Mouse (Mus musculus): ENCODE measurements at regions not wholly inside any gene's neighbourhood (a gene's known extent, or its start where the extent isn't known, plus 50 kb on each side); places are given as distances from the start of the nearest gene placed in this dataset.

DNA sequence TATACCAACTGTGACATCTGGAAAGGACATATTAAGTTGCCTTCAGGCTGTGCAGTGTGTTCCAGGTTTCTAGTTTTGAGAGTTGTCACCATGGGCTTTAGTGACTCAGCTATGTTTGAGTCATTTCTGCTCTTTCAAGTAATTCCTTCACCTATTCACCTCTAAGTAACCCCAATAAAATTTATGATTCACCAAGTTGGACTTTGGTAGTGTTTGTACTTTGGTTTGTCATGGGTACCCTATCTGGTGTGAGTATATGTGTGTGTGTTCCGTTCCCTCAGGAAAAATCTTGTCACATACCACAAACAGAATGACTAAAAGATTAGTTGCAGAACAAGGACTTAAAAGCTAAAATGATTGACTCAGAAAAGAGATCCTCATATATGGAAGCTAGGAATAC lies 76.8 kb upstream of the Crbn start:
- DNase-seq, result no peak

DNA sequence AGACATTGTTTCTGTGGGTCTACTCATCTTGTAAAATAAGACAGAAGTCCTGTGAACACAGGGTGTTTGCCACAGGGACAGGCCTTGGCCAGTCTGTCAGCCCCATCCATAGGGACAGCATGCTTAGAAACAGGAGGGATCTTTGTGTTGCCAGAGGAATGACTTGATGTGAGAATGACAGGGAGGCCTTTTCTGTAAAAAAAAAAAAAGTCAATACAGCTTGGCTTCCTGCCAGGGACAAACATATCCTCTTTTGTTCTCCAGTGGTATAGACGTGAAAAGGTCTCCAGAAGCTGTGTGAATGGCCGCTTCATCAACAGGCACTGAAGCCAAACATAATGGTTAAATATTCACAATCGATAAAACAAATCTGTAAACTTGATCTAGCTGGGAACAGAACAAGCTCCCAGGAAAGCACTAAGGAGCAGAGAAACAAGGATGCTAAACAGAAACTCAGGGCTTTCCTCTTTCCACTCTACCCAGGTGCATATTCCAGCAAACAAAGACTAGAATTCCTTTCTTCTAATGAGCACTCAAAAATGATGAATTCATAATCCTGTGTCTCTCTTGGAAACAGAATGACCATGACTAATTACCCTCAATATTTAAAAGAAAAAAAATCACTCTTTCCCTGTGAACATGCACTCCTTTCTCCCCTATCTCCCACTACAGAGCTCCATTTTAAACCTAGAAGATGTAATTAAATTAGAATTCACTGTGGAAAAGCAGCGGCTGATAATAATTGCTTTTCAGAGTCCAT lies 92.2 kb upstream of the Crbn start:
- no peak for DNase-seq

DNA sequence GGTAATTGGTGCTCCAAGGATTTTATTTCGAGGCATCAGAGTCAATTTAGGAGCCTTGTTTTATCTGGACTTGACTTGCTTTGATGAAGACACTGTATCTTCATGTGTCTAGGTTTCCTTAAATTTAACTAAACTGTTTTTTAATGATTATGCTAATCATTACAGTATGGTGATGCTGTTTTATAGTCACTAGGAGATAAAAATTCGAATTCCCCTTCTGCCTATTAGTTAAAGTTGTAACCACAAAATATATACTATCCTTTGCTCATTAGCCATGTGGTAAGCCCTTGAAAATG lies 92.7 kb upstream of the Crbn start:
- no peak for DNase-seq

DNA sequence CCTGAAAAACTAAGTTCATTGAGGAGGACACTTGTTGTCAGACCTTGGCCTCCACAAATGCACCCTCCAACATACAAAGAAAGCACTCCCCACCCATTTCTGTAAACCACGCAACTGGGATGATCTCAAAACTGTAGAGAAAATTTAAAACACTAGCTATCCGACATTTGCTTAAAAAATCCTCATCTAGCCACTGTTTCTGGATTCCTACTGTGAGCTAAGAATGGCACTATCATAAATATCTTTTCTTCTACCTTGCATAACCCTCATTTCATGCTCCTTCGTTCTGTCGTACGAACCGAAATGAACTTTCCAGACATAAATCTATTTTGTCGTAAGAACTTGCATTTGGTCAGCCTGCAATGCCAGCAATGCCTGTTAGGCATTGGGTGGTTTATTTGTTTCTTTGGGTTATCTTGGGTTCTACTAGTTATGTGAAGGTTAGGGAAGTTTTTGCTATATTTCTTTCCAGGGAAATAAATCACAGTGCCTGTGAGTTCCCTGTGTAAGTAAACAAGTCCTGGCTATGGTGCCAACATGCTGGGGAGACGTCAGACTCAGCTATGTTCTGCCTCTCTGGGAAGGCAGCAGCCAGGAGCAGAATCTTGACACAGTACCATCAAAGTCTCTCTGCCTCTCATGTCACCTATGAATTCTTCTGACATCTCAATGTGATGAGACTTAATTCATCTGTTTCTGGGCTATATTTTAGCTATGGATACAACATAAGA lies 104.2 kb upstream of the Crbn start:
- DNase-seq, result no peak

DNA sequence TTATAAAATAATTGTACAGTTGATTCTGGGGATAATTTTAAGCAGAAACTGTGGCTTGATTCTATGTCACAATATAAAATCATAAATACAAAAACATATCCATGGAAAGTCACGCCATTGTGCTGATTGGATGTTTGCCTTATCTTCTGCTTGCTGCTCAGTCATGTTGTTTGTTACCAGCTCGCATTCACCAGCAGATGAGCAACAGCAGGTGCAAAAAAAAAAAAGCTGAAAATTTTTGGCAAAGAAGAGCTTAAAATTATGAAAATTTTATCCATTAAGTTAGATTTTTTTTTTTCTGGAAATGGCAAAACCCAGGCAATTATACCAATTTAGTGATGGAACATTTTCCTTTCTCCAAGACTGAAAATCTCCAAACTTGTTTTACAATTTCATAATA lies 115.2 kb upstream of the Crbn start:
- no peak for DNase-seq

DNA sequence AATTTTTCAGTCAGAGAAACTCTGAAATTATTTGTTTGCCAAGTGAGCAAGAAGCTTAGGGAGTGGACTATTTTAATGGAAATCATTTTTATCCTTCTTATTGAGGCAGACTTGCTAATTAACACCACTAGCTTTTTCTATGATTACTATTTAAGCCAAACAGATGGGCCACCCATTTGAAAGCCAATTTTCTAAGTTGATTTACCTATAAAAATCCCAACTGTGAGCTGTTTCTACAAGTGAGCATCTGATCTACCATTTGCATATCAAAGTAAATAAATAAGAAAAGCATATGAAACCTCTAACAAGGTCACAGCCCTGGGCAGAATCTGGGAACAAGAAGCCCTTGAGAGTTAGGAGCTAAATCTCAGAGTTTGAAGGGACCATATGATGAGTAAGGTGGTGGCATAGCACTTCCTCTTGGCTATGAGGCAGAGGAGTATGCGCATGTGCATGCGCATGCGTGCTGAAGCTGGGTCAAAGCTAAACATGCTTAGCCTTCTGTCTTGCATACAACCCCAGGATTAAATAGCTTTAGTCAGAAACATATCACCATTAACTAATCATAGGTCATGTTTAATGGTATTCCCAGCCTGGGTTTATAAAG lies 116.9 kb upstream of the Crbn start:
- DNase-seq, result no peak

DNA sequence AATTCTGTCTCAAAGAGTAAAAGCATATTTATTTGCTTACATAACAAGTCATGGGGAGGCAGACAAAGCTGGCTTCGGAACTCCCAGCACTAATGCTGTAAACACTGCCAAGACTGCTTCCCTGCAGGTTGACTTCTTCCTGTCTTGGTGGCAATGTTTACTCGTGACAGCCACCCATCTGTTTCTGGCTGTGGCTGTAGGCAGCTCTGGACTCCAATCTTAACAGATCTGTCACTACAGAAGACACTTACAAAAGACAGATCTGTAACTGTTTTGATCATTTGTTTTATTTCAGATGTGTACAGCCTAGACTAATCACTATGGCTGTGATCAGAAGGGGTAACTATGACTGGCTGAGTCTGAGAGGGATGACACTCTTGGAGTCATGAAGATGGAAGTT lies 121.1 kb upstream of the Crbn start:
- DNase-seq, result peak; percentile 74 to 87

DNA sequence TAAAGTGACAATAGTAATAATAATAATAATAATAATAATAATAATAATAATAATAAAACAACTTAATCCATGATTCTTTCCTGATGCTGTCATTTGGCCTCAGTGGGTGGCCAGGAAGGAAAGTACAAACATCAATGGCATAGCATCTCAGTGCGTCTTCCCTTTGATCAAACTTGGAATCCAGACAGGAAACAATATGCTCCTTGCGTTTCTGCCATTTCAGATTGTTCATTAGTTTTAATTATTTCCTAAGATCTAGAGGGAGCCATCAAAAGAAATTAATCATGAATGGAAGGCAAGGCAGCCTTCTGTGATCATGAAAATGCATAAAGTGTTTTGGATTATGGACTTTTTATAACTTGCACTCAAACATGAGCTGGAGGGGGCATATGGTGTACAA lies 125.6 kb upstream of the Crbn start:
- DNase-seq, result no peak

DNA sequence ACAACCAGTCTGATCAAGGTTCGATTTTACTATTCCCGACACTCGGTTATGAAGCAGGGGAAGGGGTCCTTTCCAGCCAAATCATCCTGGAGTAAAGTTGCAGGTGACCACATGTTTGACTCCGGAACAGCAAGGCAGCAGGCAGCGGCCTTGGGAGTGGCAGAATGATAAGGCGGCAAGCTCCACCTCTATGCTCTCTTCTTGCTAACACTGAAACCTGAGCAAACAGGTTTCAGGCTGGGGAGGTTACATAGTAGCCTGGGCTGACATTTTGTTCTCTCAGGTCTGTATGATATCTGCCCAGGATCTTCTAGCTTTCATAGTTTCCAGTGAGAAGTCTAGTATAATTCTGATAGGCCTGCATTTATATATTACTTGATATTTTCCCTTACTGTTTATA lies 133.7 kb upstream of the Crbn start:
- DNase-seq, result no peak

DNA sequence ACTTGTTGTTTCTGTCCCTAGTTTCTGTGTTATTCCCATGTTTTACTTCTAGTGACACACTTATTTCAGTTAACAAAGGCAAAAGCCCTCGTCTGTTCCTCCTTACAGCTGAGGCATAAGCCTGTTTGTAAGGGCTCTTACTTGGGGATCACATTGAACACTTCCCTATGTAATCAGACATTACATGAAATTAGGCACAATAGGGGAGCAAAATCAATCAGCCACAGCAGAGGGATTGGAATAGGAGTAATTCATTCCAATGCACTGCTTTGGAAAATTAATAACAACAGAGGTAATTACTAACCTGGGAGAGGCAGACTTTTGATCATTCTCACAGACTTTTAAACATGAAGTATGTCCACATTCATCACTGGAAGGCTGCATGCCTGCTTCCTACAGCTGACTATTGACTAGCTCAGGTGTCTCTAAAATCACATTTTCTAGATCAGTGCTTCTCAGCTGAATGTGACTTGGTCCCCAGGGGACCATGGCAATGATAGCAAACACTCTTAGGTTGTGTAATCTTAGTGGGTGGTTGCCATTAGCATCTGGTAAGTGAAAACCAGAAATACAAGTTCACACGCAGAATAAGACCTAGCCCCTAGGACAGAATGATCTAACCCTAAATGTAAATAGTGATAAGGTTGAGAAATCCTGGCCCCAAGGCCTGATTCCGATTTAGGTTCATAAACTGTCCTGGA lies 146.5 kb upstream of the Crbn start:
- no peak for DNase-seq

DNA sequence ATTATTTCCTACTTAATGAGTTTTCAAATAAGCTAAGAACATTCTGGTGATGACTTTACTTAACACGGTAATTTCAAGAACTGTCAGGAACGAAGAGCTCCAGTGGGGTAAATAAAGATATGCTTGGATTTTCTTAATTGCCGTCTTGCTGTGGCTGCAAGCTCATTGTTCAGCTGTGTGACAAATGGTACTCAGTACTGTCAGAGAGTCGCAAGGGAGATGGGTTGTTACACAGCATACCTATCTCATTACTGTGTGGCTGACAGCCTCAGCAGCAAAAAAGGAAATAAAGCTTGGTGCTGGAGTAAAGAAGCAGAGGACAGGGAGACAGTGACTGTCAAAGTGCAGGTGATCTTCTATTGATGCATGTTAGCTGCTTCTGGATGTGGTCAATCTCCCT lies 151.0 kb upstream of the Crbn start:
- DNase-seq, result no peak

DNA sequence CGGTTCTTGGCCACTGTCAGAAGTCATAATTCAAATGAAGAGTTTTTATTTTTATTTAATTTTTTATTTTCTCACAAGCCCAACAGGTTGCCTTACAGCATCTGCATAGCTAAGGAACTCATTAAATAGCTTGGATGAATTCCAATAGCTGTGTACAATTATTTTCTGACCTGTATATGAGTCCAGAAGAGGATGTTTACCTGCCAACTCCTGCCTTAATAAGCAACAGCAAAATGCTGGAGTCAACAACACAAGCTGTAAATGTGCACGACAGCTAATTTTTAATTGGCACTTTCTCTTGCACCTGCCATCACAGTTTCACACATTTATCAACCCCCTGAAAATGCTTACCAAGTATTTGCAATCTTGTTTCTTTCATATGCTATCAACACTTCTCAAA lies 161.4 kb upstream of the Crbn start:
- DNase-seq, result no peak

DNA sequence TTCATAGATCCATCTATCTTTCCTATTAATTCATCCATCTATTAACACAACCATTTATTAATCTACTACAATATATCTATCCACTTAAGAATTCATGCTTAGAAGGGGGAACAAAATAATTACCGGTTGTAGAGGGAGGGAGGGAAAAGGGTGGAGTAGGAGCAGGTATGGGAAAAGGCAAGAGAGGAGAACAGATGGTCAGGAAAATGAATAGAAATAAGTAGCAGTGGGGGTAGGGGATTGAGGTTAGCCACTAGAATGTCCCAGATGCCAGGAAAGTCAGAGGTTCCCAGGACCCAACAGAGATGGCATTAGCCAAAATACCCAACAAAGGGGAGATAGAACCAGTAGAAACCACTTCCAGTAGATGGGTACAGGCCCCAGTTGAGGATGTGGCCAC lies 164.5 kb upstream of the Crbn start:
- peak in 1 of 2 experiments; percentile 18 for DNase-seq

DNA sequence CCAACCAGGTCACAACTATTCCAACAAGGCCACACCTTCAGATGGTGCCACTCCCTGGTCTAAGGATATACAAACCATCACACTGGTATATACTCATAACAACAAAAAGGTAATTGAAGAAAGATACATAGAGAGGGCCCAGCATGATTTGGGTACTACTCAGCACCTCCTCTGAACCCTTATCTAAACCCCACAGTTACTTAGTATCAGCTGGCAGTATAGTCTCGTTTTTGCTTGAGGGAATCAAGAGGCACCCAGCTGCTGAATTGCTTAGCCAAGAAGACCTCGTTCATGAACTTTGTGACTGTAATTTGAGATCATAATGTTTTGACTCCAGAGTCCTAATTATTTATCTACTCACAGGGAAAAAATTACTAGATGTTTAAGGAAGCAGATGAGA lies 175.6 kb upstream of the Crbn start:
- no peak for DNase-seq

DNA sequence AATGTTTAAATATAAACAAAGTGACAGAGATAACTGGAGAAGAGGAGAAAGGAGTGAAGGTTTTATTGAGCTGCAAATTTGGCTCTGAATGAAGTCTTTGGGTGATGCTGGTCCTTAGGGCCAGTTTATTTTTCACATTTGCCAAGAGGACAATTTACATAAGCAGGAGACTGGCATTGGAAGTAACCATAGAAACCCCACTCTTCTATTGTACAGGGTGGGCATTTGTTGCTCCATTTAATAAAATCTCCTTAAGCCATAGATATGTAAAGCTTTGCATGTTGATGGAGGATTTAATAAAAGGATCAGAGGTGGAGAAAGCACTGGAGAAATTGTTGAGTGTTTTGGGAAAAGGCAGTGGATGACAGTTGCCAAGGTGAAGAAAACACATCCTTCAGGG lies 178.8 kb upstream of the Crbn start:
- DNase-seq, result no peak

DNA sequence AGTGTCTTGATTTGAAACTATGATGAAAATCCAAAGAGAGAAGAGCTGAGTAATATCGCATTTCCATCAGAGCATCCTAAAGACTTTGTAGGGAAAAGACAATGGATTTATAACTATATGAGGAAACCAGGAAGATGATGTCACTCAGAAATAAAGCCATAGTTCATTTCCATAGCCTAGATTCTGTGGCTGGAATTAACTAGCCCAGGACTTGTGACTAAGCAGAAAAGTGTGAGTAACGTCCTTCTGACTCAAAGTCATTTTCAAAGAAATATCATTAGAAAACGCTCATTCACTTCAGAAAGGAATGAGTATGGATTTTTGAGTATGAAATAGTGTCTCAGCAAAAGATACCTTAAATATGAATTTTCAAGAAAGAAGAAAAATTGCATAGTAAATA lies 179.9 kb upstream of the Crbn start:
- DNase-seq, result no peak

DNA sequence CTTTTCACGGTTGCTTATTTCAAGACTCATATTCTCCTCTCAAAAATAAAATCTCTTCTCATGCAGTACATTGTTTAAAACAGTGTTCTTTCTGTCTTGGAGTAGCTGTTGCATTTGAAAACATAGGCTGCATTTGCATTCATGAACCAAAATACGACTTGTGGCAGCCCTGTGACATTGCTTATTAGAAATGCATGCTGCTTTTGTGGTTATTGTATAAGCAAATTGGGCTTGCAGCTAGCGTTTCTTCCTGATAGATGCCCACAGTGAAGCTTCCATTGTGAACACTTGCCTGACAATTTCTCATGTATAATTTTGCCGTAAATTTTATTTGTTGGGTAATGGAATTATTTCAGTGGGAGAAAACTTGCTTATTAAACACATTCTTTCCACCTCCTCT lies 180.3 kb upstream of the Crbn start:
- no peak for DNase-seq

DNA sequence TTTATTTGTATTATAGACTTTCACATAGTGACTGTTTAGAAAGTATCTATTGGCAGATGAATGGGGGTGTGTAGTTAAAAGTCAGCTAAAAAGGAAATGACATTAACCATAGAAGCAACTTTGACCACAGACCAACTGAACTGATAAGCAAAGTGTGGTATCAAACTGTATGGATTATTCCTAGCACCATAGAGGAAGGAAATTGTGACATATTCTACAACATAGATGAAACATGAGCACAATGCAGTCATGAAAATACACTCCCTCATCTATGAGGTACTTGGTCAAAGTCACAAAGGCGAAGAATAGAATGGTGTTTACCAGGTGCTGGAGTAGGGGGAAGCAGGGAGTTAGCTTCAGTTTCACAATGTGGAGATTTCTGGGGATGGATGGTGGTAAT lies 181.4 kb upstream of the Crbn start:
- no peak for DNase-seq

DNA sequence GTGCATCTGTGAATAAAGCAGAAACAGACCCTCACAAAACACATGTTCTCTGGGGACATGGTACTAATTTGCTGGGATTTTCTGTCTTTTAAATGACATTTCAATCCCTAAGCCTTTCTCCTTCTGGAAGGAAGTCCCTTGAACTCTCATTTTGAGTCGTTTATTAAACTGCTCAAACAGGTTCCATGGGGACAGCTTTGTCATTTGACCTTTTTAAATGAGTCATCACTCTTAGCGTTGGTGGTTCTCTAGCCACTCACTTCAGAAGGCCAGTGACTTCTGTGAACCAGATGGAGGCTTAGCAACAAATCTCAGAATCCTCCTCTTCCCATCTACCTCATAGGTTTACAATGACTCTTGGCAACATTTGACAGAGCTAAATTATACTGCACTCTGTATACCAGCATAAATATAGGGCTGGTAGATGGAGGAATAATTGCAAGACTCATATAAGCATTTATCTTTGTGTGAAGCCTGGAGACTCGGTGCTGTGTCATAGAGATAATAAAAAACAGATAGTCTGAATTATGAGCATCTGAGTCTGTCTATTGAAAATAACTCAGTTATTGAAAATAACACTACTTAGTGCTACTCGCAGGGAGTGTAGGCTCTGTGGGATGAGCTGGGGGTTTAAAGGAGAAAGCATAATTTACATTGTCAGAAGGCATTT lies 185.4 kb upstream of the Crbn start:
- no peak for DNase-seq

DNA sequence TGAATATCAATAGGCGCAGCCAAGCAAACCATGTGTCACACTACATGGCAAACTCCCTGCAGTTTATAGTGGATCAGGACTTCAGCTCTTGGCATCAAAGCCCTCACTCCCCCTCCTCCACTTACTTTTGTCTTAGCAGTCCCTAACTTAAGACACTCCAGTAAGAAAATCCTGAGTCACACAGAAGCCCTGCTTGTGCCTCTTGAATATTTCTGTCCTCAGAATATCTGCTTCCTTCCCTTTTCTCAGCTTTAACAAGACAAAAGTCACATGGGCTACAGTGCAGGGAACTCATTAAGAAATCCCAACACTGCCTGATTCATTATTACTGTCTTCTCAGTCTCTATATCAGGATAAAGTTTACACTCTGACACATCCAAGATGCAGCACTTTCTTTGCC lies 191.7 kb upstream of the Crbn start:
- no peak for DNase-seq

DNA sequence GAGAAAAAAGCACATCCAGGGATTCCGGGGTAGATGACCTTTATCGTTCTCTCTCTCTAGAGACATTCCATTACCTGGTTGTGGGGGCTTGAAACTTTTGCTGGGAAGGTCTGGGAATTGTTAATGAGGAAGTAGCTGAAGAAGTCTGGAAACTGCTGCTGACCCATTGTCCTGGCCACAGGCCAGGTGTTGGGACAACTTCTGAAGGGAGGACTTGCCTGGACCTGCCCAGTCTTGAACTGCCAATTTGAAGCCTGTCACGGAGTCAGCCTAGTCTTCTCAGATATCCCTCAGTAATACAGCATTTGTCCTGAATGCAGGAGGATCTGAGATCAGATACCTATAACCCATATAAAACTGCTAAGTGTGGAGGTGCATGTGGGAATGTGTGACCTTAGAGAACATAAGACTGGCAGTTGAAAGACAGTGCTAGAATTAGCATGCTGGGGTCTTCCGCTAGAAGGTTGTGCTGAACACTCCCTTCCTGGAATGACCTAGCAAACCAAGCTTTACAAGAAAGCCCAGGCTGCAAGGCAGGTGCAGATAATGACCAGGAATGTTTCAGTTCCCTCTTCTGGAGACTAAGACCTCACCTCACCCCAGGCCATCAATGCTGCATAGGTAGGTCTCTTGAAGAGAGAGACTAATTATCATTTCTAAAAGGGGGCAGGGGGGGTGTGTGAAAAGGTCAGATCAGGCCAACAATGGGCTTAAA lies 204.7 kb upstream of the Crbn start:
- DNase-seq, result no peak

DNA sequence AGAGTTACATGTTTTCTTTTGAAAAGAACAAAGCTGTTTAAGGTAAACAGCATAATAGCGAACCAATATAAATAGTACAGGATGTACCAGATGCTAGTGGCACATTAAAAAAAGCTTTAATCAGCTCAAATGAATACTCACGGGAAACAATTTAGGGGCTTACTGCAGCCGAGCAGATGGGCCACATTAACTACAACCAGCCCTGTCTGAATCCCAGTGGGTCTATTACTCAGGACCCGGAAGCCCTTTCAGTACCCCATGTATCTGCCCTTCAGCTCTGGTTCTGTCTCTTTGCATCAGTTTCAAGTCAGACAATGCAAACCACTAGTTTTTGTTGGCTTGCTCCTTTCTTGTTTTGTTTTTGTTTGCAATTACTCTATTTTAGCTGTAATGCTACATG lies 210.9 kb upstream of the Crbn start:
- no peak for DNase-seq

Measured in cerebellum, adult 18-20 months (tissue).